Mouse (Mus musculus) liver, embryonic 14.5 days (tissue): ENCODE data around the gene Fgf18.

ENCODE experiments used
- CTCF ChIP-seq: IDR thresholded peaks from 2 replicates; pipeline ENCODE4 v1.5.1; 2016; ENCODE audit warnings: antibody characterized with exemption, low read depth, control low read depth
- EP300 ChIP-seq: IDR thresholded peaks from 2 replicates; pipeline ENCODE4 v1.6.1; 2016; ENCODE audit warnings: antibody characterized with exemption, low read depth

DNA sequence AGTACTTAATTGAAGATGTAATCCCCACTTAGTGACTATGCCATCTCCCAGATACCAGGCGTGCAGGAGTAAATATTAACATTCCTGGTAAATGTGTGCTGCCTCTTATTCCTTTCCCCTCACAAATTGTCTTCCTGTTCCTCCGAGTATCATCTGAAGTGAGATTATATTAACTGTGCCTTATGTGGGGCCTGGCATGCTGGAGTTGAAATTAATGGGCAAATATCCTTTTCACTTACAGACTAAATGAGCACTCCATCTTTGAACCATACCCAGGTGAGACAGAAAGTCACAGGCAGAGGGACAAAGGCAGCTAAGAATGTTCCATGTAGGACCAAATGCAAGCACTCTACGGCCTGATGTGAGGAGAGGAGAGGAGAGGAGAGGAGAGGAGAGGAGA lies 28.6 kb upstream of the Fgf18 start:
- no peak for TF ChIP-seq EP300
- TF ChIP-seq CTCF, result no peak
